Mouse (Mus musculus) midbrain, postnatal 0 days (tissue): ENCODE results near the gene Prr36. TPM values are rescaled to one million over a fixed set of nuclear protein-coding genes. Genes with fewer than 3 reads are reported as not detected.
A peak's percentile ranks its signal among the peaks of the same experiment; 100 is the strongest.

Experiments
- ATAC-seq: fragments of 200-750 bp; cut with Nextera tagmentation; 2 replicates; pipeline ENCODE4 v1.8.0; 2017; ENCODE audit warnings: moderate number of reproducible peaks, mild to moderate bottlenecking, moderate TSS enrichment, moderate library complexity; ENCODE audit not compliant: low FRiP score
- DNase-seq: peaks from one replicate; pipeline ENCODE4 v3.0.0-alpha.2; 2015; ENCODE audit warnings: low spot score
- H3K27ac ChIP-seq: fragments of 300-500 bp; sonication (generic); 2 replicates; pipeline ENCODE4 v1.5.1; 2014; ENCODE audit warnings: low read depth, mild to moderate bottlenecking, low read length, mixed read lengths
- H3K27me3 ChIP-seq: fragments of 300-500 bp; sonication (generic); 2 replicates; pipeline ENCODE4 v1.6.1; 2014; ENCODE audit warnings: low read length, control low read depth, mixed read lengths; ENCODE audit not compliant: insufficient read depth
- H3K36me3 ChIP-seq: fragments of 300-500 bp; sonication (generic); 2 replicates; pipeline ENCODE4 v1.6.1; 2014; ENCODE audit warnings: low read length, control low read depth, mixed read lengths; ENCODE audit not compliant: insufficient read depth
- H3K4me1 ChIP-seq: fragments of 300-500 bp; sonication (generic); 2 replicates; pipeline ENCODE4 v1.6.1; 2014; ENCODE audit warnings: mild to moderate bottlenecking, control low read depth, antibody characterized with exemption, low read length, mixed read lengths; ENCODE audit not compliant: insufficient read depth
- H3K4me2 ChIP-seq: fragments of 300-500 bp; sonication (generic); 2 replicates; pipeline ENCODE4 v1.6.1; 2014; ENCODE audit warnings: low read depth, mild to moderate bottlenecking, low read length, mixed read lengths; ENCODE audit not compliant: poor library complexity, severe bottlenecking
- H3K4me3 ChIP-seq: fragments of 300-500 bp; sonication (generic); 2 replicates; pipeline ENCODE4 v1.5.1; 2014; ENCODE audit warnings: low read depth, mild to moderate bottlenecking, low read length, moderate library complexity
- H3K9ac ChIP-seq: fragments of 300-500 bp; sonication (generic); replicated peaks from 2 replicates; pipeline ENCODE4 v1.6.1; 2014; ENCODE audit warnings: mild to moderate bottlenecking, low read length, moderate library complexity, mixed read lengths; ENCODE audit not compliant: poor library complexity, severe bottlenecking
- H3K9me3 ChIP-seq: fragments of 300-500 bp; sonication (generic); 2 replicates; pipeline ENCODE4 v1.6.1; 2016; ENCODE audit warnings: low read length, control low read depth
- CTCF ChIP-seq: IDR thresholded peaks from 2 replicates; pipeline ENCODE4 v1.5.1; 2016; ENCODE audit warnings: antibody characterized with exemption, mild to moderate bottlenecking
- WGBS: fragments of 180-500 bp; shearing (Covaris S2); extraction: QIAGEN DNeasy Blood & Tissue Kit; methylation state at CpG from one replicate; pipeline ENCODE4 v1.1.7; 2014; 5-methylcytosine and 5-hydroxymethylcytosine counted together
- polyA plus RNA-seq: library from polyadenylated mRNA; unstranded; fragments of >200 nt; fragmentation: Nextera tagmentation; extraction: Ambion mirVana; gene quantifications from 2 replicates; pipeline ENCODE4 v1.2.1, GENCODE M21; 2015
- total RNA-seq: library from RNA; depleted of rRNA; stranded (reverse); fragments of >200 nt; gene quantifications from 2 replicates; pipeline ENCODE4 v1.2.3, GENCODE M21; 2014

Prr36 gene
- total and polyA plus RNA-seq, 2 experiments from 2014 or later = 17.9 to 33.1 TPM

- Histone ChIP-seq H3K4me1 (no peaks in the 10 kb centered on the region), H3K4me3 (no peak overlapping the region), H3K9me3 (no peaks in the 10 kb centered on the region), H3K4me2 (no peak overlapping the region), H3K27ac (no peak overlapping the region), H3K36me3 (peaks cover 52% of the 10 kb centered on the region), H3K9ac (no peak overlapping the region), H3K27me3 (no peaks in the 10 kb centered on the region)
- ATAC-seq = no peak
- WGBS = 95% methylated on average over 8 of the region's 8 CpGs
- DNase-seq = no peak
- no peak for TF ChIP-seq CTCF
Measured at GRCm38 (mm10) chr8:4247241-4247640, 30.0 kb upstream of the Prr36 start.

GRCm38 (mm10) chr8:4245737-4246136, 28.5 kb upstream of the Prr36 start:
- H3K27me3 ChIP-seq = no peaks in the 10 kb centered on the region
- DNase-seq (no peak), ATAC-seq (no peak)
- H3K27ac ChIP-seq = no peak overlapping the region
- H3K9me3 ChIP-seq = no peaks in the 10 kb centered on the region
- WGBS = 79% methylated on average over 12 of the region's 13 CpGs
- no peak for TF ChIP-seq CTCF
- no peak overlapping the region for H3K4me2 ChIP-seq
- H3K36me3 ChIP-seq = peaks cover 54% of the 10 kb centered on the region
- H3K9ac ChIP-seq = no peak overlapping the region
- H3K4me1 ChIP-seq = no peaks in the 10 kb centered on the region
- H3K4me3 ChIP-seq = no peak overlapping the region

GRCm38 (mm10) chr8:4245061-4245460, 27.8 kb upstream of the Prr36 start:
- H3K27ac ChIP-seq = no peak overlapping the region
- no peaks in the 10 kb centered on the region for H3K9me3 ChIP-seq
- H3K4me1 ChIP-seq = peaks cover 2% of the 10 kb centered on the region
- 98% methylated on average over 5 of the region's 5 CpGs for WGBS
- no peak overlapping the region for H3K4me3 ChIP-seq
- TF ChIP-seq CTCF = no peak
- H3K36me3 ChIP-seq = peaks cover 56% of the 10 kb centered on the region
- H3K9ac ChIP-seq = no peak overlapping the region
- ATAC-seq = no peak
- H3K4me2 ChIP-seq = no peak overlapping the region
- no peak for DNase-seq
- no peaks in the 10 kb centered on the region for H3K27me3 ChIP-seq

- Histone ChIP-seq H3K4me1 (peaks cover 8% of the 10 kb centered on the region), H3K9me3 (no peaks in the 10 kb centered on the region), H3K9ac (peak overlapping the region; percentile 79), H3K27me3 (no peaks in the 10 kb centered on the region), H3K4me3 (peak overlapping the region; percentile 82), H3K36me3 (peaks cover 23% of the 10 kb centered on the region), H3K27ac (peak overlapping the region; percentile 89), H3K4me2 (peak overlapping the region; percentile 85)
- no peak for TF ChIP-seq CTCF
- WGBS = 13% methylated on average over 19 of the region's 19 CpGs
- ATAC-seq (peak; percentile 32), DNase-seq (no peak)
Measured at GRCm38 (mm10) chr8:4239193-4239890, 22.1 kb upstream of the Prr36 start.

- Histone ChIP-seq H3K4me1 (peaks cover 8% of the 10 kb centered on the region), H3K4me2 (peak within 1 kb of the TSS; percentile 85), H3K27me3 (no peaks in the 10 kb centered on the region), H3K27ac (peak within 1 kb of the TSS; percentile 89), H3K9ac (peak within 1 kb of the TSS; percentile 79), H3K4me3 (peak within 1 kb of the TSS; percentile 82), H3K9me3 (no peaks in the 10 kb centered on the region), H3K36me3 (peaks cover 16% of the 10 kb centered on the region)
- peak; percentile 74 for TF ChIP-seq CTCF
- WGBS = under 1% methylated on average over 62 of the region's 71 CpGs
- DNase-seq = peak; percentile 100
- ATAC-seq = peak; percentile 96
Measured at GRCm38 (mm10) chr8:4238434-4239192, 21.4 kb upstream of the Prr36 start, which contains the start of the genes Map2k7 and Gm49320. Map2k7 (plus strand) TSS chr8:4238740. Gm49320 (plus strand) TSS chr8:4238865.
